Mouse (Mus musculus) kidney, adult 11 months (tissue): ENCODE measurements around the gene Sept5.
A peak's percentile ranks its signal among the peaks of the same experiment; 100 is the strongest.

ENCODE experiments used
- DNase-seq: peaks from one replicate; pipeline ENCODE4 v3.0.0; 2022

The Sept5 gene

GRCm38 (mm10) chr16:18629390-18630231, at the start of gene Sept5:
Gene Sept5, minus strand, starts transcription at chr16:18629954.
- peak; percentile 26 for DNase-seq

GRCm38 (mm10) chr16:18679112-18679511, 49.4 kb upstream of the Sept5 start:
- no peak for DNase-seq

- peak; percentile 27 for DNase-seq
Observed at GRCm38 (mm10) chr16:18677746-18678679, 48.3 kb upstream of the Sept5 start.

- DNase-seq, result no peak
Observed at GRCm38 (mm10) chr16:18673005-18673404, 43.3 kb upstream of the Sept5 start.

- DNase-seq, result no peak
Observed at GRCm38 (mm10) chr16:18672027-18672426, 42.3 kb upstream of the Sept5 start.

GRCm38 (mm10) chr16:18669914-18670313, 40.2 kb upstream of the Sept5 start:
- DNase-seq, result no peak

- DNase-seq, result no peak
Observed at GRCm38 (mm10) chr16:18658597-18658996, 28.8 kb upstream of the Sept5 start.

- no peak for DNase-seq
Observed at GRCm38 (mm10) chr16:18655372-18656098, 25.8 kb upstream of the Sept5 start.

GRCm38 (mm10) chr16:18653290-18654160, 23.8 kb upstream of the Sept5 start:
- DNase-seq, result no peak

- no peak for DNase-seq
Observed at GRCm38 (mm10) chr16:18649126-18649525, 19.4 kb upstream of the Sept5 start.

- DNase-seq, result no peak
Observed at GRCm38 (mm10) chr16:18645329-18645728, 15.6 kb upstream of the Sept5 start.

- no peak for DNase-seq
Observed at GRCm38 (mm10) chr16:18644485-18644884, 14.7 kb upstream of the Sept5 start.

- DNase-seq, result no peak
Observed at GRCm38 (mm10) chr16:18643406-18643998, 13.7 kb upstream of the Sept5 start.

GRCm38 (mm10) chr16:18642897-18643296, 13.1 kb upstream of the Sept5 start:
- no peak for DNase-seq

- DNase-seq, result no peak
Observed at GRCm38 (mm10) chr16:18642291-18642690, 12.5 kb upstream of the Sept5 start.

- DNase-seq, result no peak
Observed at GRCm38 (mm10) chr16:18639382-18639929, 9.7 kb upstream of the Sept5 start.

GRCm38 (mm10) chr16:18638396-18638795, 8.6 kb upstream of the Sept5 start:
- no peak for DNase-seq

GRCm38 (mm10) chr16:18636804-18637203, 7.0 kb upstream of the Sept5 start:
- no peak for DNase-seq

GRCm38 (mm10) chr16:18636401-18636800, 6.6 kb upstream of the Sept5 start:
- no peak for DNase-seq

GRCm38 (mm10) chr16:18633333-18633732, 3.6 kb upstream of the Sept5 start:
- DNase-seq, result no peak

GRCm38 (mm10) chr16:18632816-18633215, 3.1 kb upstream of the Sept5 start:
- DNase-seq, result no peak
